ENCODE assay signal across 22 mouse cellular contexts in genomic region chr1:140851568-140851967, GRCm38 (mm10).
A peak's percentile ranks its signal among the peaks of the same experiment; 100 is the strongest.
DNase-seq lines count a peak whose midpoint lies in the region; ATAC-seq and TF ChIP-seq lines count a peak whose summit lies in the region.
"Had no signal": no experiment of that assay in that cellular context is flagged by ENCODE, and none has a peak within 500 bp of the region (broad histone marks: within the 10 kb centered on the region; RNA-seq: fewer than 3 reads in every experiment).

No protein-coding gene starts in this region.

- no peak for DNase-seq in forebrain, postnatal 0 days
- no peak for DNase-seq in forebrain, embryonic 14.5 days (ENCODE audit: low spot score)
- peak; percentile 23 for DNase-seq in 416B (ENCODE audit: low read depth)
- DNase-seq in ES-CJ7 (ENCODE audit: low read depth, low spot score), result peak; percentile 31
- peak; percentile 8 for DNase-seq in ZHBTc4 (ENCODE audit: low read depth, low spot score)
- DNase-seq: adrenal gland, postnatal 10 days; B cell, adult 2 months; cerebellum, adult 11 months; cerebellum, adult 8-10 months; cerebellum, postnatal 14 days; gastrocnemius, postnatal 10 days; heart, adult 18-20 months; heart, postnatal 10 days had no signal

- no peaks in the 10 kb centered on the region for H3K27me3 ChIP-seq in forebrain, postnatal 0 days (ENCODE audit: insufficient read depth, low read length)
- H3K27me3 ChIP-seq in forebrain, embryonic 14.5 days (replicated peaks; ENCODE audit: control insufficient read depth, insufficient read depth, low read length), result no peaks in the 10 kb centered on the region
- no peaks in the 10 kb centered on the region for H3K27me3 ChIP-seq in midbrain, embryonic 13.5 days
- H3K27me3 ChIP-seq: embryonic facial prominence, embryonic 15.5 days; forebrain, embryonic 15.5 days; hindbrain, embryonic 13.5 days had no signal

- H3K27ac ChIP-seq in forebrain, postnatal 0 days (ENCODE audit: low read depth, low read length), result no peak overlapping the region
- no peak overlapping the region for H3K27ac ChIP-seq in forebrain, embryonic 14.5 days (ENCODE audit: low read depth, low read length)
- no peak overlapping the region for H3K27ac ChIP-seq in midbrain, embryonic 13.5 days
- H3K27ac ChIP-seq: embryonic facial prominence, embryonic 15.5 days; forebrain, embryonic 10.5 days; forebrain, embryonic 15.5 days; heart, embryonic 10.5 days; hindbrain, embryonic 13.5 days; hindbrain, postnatal 0 days had no signal

- H3K9ac ChIP-seq in forebrain, postnatal 0 days, result no peak overlapping the region
- H3K9ac ChIP-seq in forebrain, embryonic 14.5 days (ENCODE audit: low read length), result no peak overlapping the region
- H3K9ac ChIP-seq in midbrain, embryonic 13.5 days (replicated peaks), result no peak overlapping the region
- H3K9ac ChIP-seq: embryonic facial prominence, embryonic 15.5 days; forebrain, embryonic 15.5 days; hindbrain, embryonic 13.5 days had no signal

- no peak for ATAC-seq in forebrain, postnatal 0 days
- no peak for ATAC-seq in forebrain, embryonic 14.5 days
- ATAC-seq in midbrain, embryonic 13.5 days, result no peak
- ATAC-seq: CD4-positive, CD25-positive, alpha-beta regulatory T cell, adult 4 months; forebrain, embryonic 15.5 days; hindbrain, postnatal 0 days had no signal

- H3K9me3 ChIP-seq in forebrain, postnatal 0 days (ENCODE audit: low read length), result no peaks in the 10 kb centered on the region
- no peaks in the 10 kb centered on the region for H3K9me3 ChIP-seq in forebrain, embryonic 14.5 days (replicated peaks; ENCODE audit: control insufficient read depth, low read length)
- H3K9me3 ChIP-seq in midbrain, embryonic 13.5 days, result no peaks in the 10 kb centered on the region
- H3K9me3 ChIP-seq: embryonic facial prominence, embryonic 15.5 days; forebrain, embryonic 10.5 days; forebrain, embryonic 15.5 days; heart, embryonic 10.5 days; hindbrain, embryonic 13.5 days had no signal

- H3K4me2 ChIP-seq in forebrain, postnatal 0 days (ENCODE audit: low read depth), result no peak overlapping the region
- no peak overlapping the region for H3K4me2 ChIP-seq in forebrain, embryonic 14.5 days (ENCODE audit: low read length)
- H3K4me2 ChIP-seq in midbrain, embryonic 13.5 days (replicated peaks), result no peak overlapping the region
- H3K4me2 ChIP-seq: embryonic facial prominence, embryonic 15.5 days; forebrain, embryonic 15.5 days; hindbrain, embryonic 13.5 days had no signal

- TF ChIP-seq CTCF in forebrain, postnatal 0 days (IDR thresholded peaks at IDR 0.05; ENCODE audit: low read depth), result 0 out of 2 replicates have a peak, but pooled peaks have one; percentile 18

- no peak overlapping the region for H3K4me3 ChIP-seq in forebrain, postnatal 0 days (ENCODE audit: low read depth, low read length)
- H3K4me3 ChIP-seq in forebrain, embryonic 14.5 days (ENCODE audit: low read depth, low read length), result no peak overlapping the region
- H3K4me3 ChIP-seq in midbrain, embryonic 13.5 days (replicated peaks), result no peak overlapping the region
- H3K4me3 ChIP-seq: embryonic facial prominence, embryonic 15.5 days; erythroblast, embryonic 14.5 days; forebrain, embryonic 10.5 days; forebrain, embryonic 15.5 days; heart, embryonic 10.5 days; hindbrain, embryonic 13.5 days had no signal

- no peaks in the 10 kb centered on the region for H3K4me1 ChIP-seq in forebrain, postnatal 0 days (ENCODE audit: insufficient read depth)
- no peaks in the 10 kb centered on the region for H3K4me1 ChIP-seq in forebrain, embryonic 14.5 days (ENCODE audit: control insufficient read depth, insufficient read depth, low read length)
- no peaks in the 10 kb centered on the region for H3K4me1 ChIP-seq in midbrain, embryonic 13.5 days (replicated peaks)
- H3K4me1 ChIP-seq: embryonic facial prominence, embryonic 15.5 days; forebrain, embryonic 10.5 days; forebrain, embryonic 15.5 days; heart, embryonic 10.5 days; hindbrain, embryonic 13.5 days had no signal

- H3K36me3 ChIP-seq in forebrain, postnatal 0 days (ENCODE audit: insufficient read depth), result no peaks in the 10 kb centered on the region
- H3K36me3 ChIP-seq in forebrain, embryonic 14.5 days (ENCODE audit: control insufficient read depth, insufficient read depth, low read length), result no peaks in the 10 kb centered on the region
- no peaks in the 10 kb centered on the region for H3K36me3 ChIP-seq in midbrain, embryonic 13.5 days
- H3K36me3 ChIP-seq: embryonic facial prominence, embryonic 15.5 days; forebrain, embryonic 10.5 days; forebrain, embryonic 15.5 days; heart, embryonic 10.5 days; hindbrain, embryonic 13.5 days had no signal

Comparison
In these comparisons a context has a peak if more than half of its experiments do, and no peak if none do; other contexts are left out.
1. DNase-seq: peak in 416B (single experiment), ES-CJ7 (single experiment) and ZHBTc4 (single experiment); none in forebrain, postnatal 0 days (single experiment) and forebrain, embryonic 14.5 days (single experiment).